ENCODE assay signal across 8 mouse cellular contexts in the genomic region with DNA sequence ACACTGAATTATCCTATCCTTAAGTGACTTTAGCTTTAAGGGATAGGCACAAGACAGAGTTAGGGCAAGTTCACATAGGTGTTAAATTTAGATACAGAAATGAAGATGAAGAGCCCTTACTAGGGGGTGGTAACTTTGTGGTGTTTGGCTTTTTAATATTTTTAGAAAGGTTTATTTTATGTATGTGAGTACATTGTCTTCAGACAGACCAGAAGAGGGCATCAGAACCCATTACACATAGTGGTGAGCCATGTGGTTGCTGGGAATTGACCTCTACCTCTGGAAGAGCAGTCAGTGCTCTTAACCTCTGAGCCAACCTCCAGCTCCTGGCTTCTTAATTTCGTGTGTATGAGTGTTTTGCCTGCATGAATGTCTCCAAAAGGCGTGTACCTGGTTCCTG. TPM values are rescaled to one million over a fixed set of nuclear protein-coding genes. Genes with fewer than 3 reads are reported as not detected.
DNase-seq lines count a peak whose midpoint lies in the region; ATAC-seq lines count a peak whose summit lies in the region.

No protein-coding gene starts in this region.

- H3K4me3 ChIP-seq in hindbrain, embryonic 14.5 days (replicated peaks; ENCODE audit: low read length), result peak overlapping the region; percentile 82; the same call in 1 of the 2 replicates

- peak overlapping the region; percentile 80 for H3K9ac ChIP-seq in hindbrain, embryonic 14.5 days

- peak; percentile 18 for DNase-seq in heart, adult 11 months
- no peak for DNase-seq in heart, postnatal 36 days
- DNase-seq in MN1 (ENCODE audit: low spot score), result peak; percentile 46
- no peak for DNase-seq in hindbrain, embryonic 14.5 days (ENCODE audit: low spot score)
- no peak for DNase-seq in thymus, postnatal 10 days (ENCODE audit: low spot score in 2 of 2)
- no peak for DNase-seq in urinary bladder, postnatal 14 days (ENCODE audit: low spot score)
- DNase-seq in gastrocnemius, postnatal 25 days, result no peak

- WGBS in hindbrain, embryonic 14.5 days, result 59% methylated on average over 2 of the region's 2 CpGs

- H3K36me3 ChIP-seq in hindbrain, embryonic 14.5 days (replicated peaks; ENCODE audit: control insufficient read depth, insufficient read depth), result peaks cover 33% of the 10 kb centered on the region

- H3K9me3 ChIP-seq in hindbrain, embryonic 14.5 days (ENCODE audit: control insufficient read depth, low read length), result no peaks in the 10 kb centered on the region

- H3K4me2 ChIP-seq in hindbrain, embryonic 14.5 days (replicated peaks), result peak overlapping the region; percentile 66

- peaks cover 20% of the 10 kb centered on the region for H3K4me1 ChIP-seq in hindbrain, embryonic 14.5 days (replicated peaks; ENCODE audit: control insufficient read depth, insufficient read depth, low read length)

- H3K27me3 ChIP-seq in hindbrain, embryonic 14.5 days (ENCODE audit: control insufficient read depth, insufficient read depth, low read length), result no peaks in the 10 kb centered on the region

- no peak overlapping the region for H3K27ac ChIP-seq in hindbrain, embryonic 14.5 days

- intact Hi-C loops in heart, postnatal 36 days (cut with DNase I), result loop anchor here (5.0 to 10.0 kb wide), 4 partner anchors 95 to 908 kb away; a partner anchor contains a TSS

- ATAC-seq in hindbrain, embryonic 14.5 days (ENCODE audit: low FRiP score), result no peak
- ATAC-seq in megakaryocyte-erythroid progenitor cell, adult 5-6 weeks (replicated peaks; ENCODE audit: low FRiP score, low TSS enrichment, poor library complexity, severe bottlenecking), result 0 out of 2 replicates have a peak, but pooled peaks have one; percentile 5

RNA-seq across cellular contexts. Expression of a gene that starts 1.4 kb away (rescaled TPM):
- total RNA-seq in heart, postnatal 36 days (2021), result 1 to 10 TPM; 7.2 to 9.1 TPM
- polyA plus RNA-seq in hindbrain, embryonic 14.5 days (2014; fragmentation: Nextera tagmentation; extraction: Ambion mirVana), result 13.4 and 14.9 TPM in 2 replicates
- total RNA-seq in megakaryocyte-erythroid progenitor cell, adult 5-6 weeks (2014; fragmentation: Nextera tagmentation), result 31.5 and 46.9 TPM in 2 replicates
- 23.1 and 23.4 TPM in 2 replicates for total RNA-seq in megakaryocyte-erythroid progenitor cell, adult 5-6 weeks (2017)
- total RNA-seq in gastrocnemius, postnatal 25 days (2021), result 1 to 10 TPM; 3.5 to 4.7 TPM

RNA-seq across cellular contexts. Expression of a gene that starts 1.5 kb away (rescaled TPM):
- 10 to 100 TPM; 19.9 to 20.0 TPM for total RNA-seq in heart, postnatal 36 days (2021)
- 61.3 and 66.5 TPM in 2 replicates for polyA plus RNA-seq in hindbrain, embryonic 14.5 days (2014; fragmentation: Nextera tagmentation; extraction: Ambion mirVana)
- total RNA-seq in megakaryocyte-erythroid progenitor cell, adult 5-6 weeks (2014; fragmentation: Nextera tagmentation), result 63.7 and 68.4 TPM in 2 replicates
- 64.8 and 73.8 TPM in 2 replicates for total RNA-seq in megakaryocyte-erythroid progenitor cell, adult 5-6 weeks (2017)
- total RNA-seq in gastrocnemius, postnatal 25 days (2021), result 10 to 100 TPM; 14.3 to 16.4 TPM

RNA-seq across cellular contexts. Expression of a gene that starts 16.9 kb away (rescaled TPM):
- 10 to 100 TPM; 37.1 to 41.5 TPM for total RNA-seq in heart, postnatal 36 days (2021)
- 12.5 and 13.0 TPM in 2 replicates for polyA plus RNA-seq in hindbrain, embryonic 14.5 days (2014; fragmentation: Nextera tagmentation; extraction: Ambion mirVana)
- 39.6 and 43.5 TPM in 2 replicates for total RNA-seq in megakaryocyte-erythroid progenitor cell, adult 5-6 weeks (2014; fragmentation: Nextera tagmentation)
- total RNA-seq in megakaryocyte-erythroid progenitor cell, adult 5-6 weeks (2017), result 70.9 and 82.4 TPM in 2 replicates
- 10 to 100 TPM; 42.9 to 51.0 TPM for total RNA-seq in gastrocnemius, postnatal 25 days (2021)

Comparison
In these comparisons a context has a peak if more than half of its experiments do, and no peak if none do; other contexts are left out.
1. DNase-seq: peak in heart, adult 11 months (single experiment) and MN1 (single experiment); none in heart, postnatal 36 days (0 of 2), hindbrain, embryonic 14.5 days (single experiment), thymus, postnatal 10 days (0 of 2), urinary bladder, postnatal 14 days (single experiment) and gastrocnemius, postnatal 25 days (single experiment).